17 mouse cellular contexts compared by ENCODE assay signal in genomic region chr1:121990653-121991052, GRCm38 (mm10).
DNase-seq lines count a peak whose midpoint lies in the region; ATAC-seq and TF ChIP-seq lines count a peak whose summit lies in the region.
"Had no signal": no experiment of that assay in that cellular context is flagged by ENCODE, and none has a peak within 500 bp of the region (broad histone marks: within the 10 kb centered on the region; RNA-seq: fewer than 3 reads in every experiment).

No protein-coding gene starts in this region.

- no peaks in the 10 kb centered on the region for H3K27me3 ChIP-seq in kidney, embryonic 16.5 days (ENCODE audit: insufficient read depth, low read length)
- no peaks in the 10 kb centered on the region for H3K27me3 ChIP-seq in lung, embryonic 14.5 days (ENCODE audit: insufficient read depth, low read length)
- H3K27me3 ChIP-seq: forebrain, embryonic 15.5 days; heart, embryonic 15.5 days; hindbrain, embryonic 13.5 days had no signal

- H3K27ac ChIP-seq in kidney, embryonic 16.5 days (ENCODE audit: low read length), result no peak overlapping the region
- no peak overlapping the region for H3K27ac ChIP-seq in lung, embryonic 14.5 days (ENCODE audit: low read depth)
- H3K27ac ChIP-seq: forebrain, embryonic 15.5 days; heart, adult 2 months; heart, embryonic 15.5 days; hindbrain, embryonic 13.5 days had no signal

- DNase-seq in kidney, postnatal 36 days, result no peak
- peak; percentile 69 for DNase-seq in lung, embryonic 14.5 days
- DNase-seq in lung, adult 18-20 months, result no peak
- DNase-seq in lung, postnatal 10 days, result peak; percentile 3
- DNase-seq in lung, postnatal 36 days, result no peak
- DNase-seq: adrenal gland, adult 2 months; adrenal gland, postnatal 25 days; cerebellum, adult 2 months; cerebellum, postnatal 10 days; gastrocnemius, postnatal 14 days; heart, adult 2 months; heart, postnatal 14 days had no signal

- H3K4me3 ChIP-seq in kidney, embryonic 16.5 days (ENCODE audit: low read length), result no peak overlapping the region
- H3K4me3 ChIP-seq in lung, embryonic 14.5 days (ENCODE audit: low read depth, low read length), result no peak overlapping the region
- H3K4me3 ChIP-seq: forebrain, embryonic 15.5 days; heart, adult 2 months; heart, embryonic 15.5 days; hindbrain, embryonic 13.5 days had no signal

- H3K9me3 ChIP-seq in kidney, embryonic 16.5 days (ENCODE audit: low read length), result no peaks in the 10 kb centered on the region
- H3K9me3 ChIP-seq in lung, embryonic 14.5 days (ENCODE audit: low read depth, low read length), result no peaks in the 10 kb centered on the region
- H3K9me3 ChIP-seq: forebrain, embryonic 15.5 days; heart, embryonic 15.5 days; hindbrain, embryonic 13.5 days had no signal

- H3K4me1 ChIP-seq in kidney, embryonic 16.5 days (ENCODE audit: insufficient read depth, low read length), result no peaks in the 10 kb centered on the region
- H3K4me1 ChIP-seq in lung, embryonic 14.5 days (ENCODE audit: insufficient read depth), result no peaks in the 10 kb centered on the region
- H3K4me1 ChIP-seq: forebrain, embryonic 15.5 days; heart, embryonic 15.5 days; hindbrain, embryonic 13.5 days had no signal

- peak; percentile 70; the same call in 1 of the 2 replicates for ATAC-seq in kidney, embryonic 16.5 days (ENCODE audit: low FRiP score, low TSS enrichment)
- ATAC-seq in lung, embryonic 14.5 days (ENCODE audit: insufficient read depth), result peak; percentile 78; the same call in 1 of the 2 replicates
- ATAC-seq: forebrain, embryonic 15.5 days had no signal

- H3K4me2 ChIP-seq in kidney, embryonic 16.5 days (replicated peaks; ENCODE audit: low read depth, low read length), result no peak overlapping the region
- no peak overlapping the region for H3K4me2 ChIP-seq in lung, embryonic 14.5 days
- H3K4me2 ChIP-seq: forebrain, embryonic 15.5 days; heart, embryonic 11.5 days; heart, embryonic 15.5 days; hindbrain, embryonic 13.5 days had no signal

- H3K9ac ChIP-seq in kidney, embryonic 16.5 days (replicated peaks; ENCODE audit: low read length), result no peak overlapping the region
- no peak overlapping the region for H3K9ac ChIP-seq in lung, embryonic 14.5 days
- H3K9ac ChIP-seq: forebrain, embryonic 15.5 days; heart, embryonic 15.5 days; hindbrain, embryonic 13.5 days had no signal

- WGBS in kidney, embryonic 16.5 days, result 67% methylated on average over 2 of the region's 2 CpGs
- WGBS in lung, embryonic 14.5 days, result 45% methylated on average over 2 of the region's 2 CpGs

- no peaks in the 10 kb centered on the region for H3K36me3 ChIP-seq in kidney, embryonic 16.5 days (ENCODE audit: insufficient read depth, low read length)
- H3K36me3 ChIP-seq in lung, embryonic 14.5 days (ENCODE audit: insufficient read depth), result no peaks in the 10 kb centered on the region
- H3K36me3 ChIP-seq: forebrain, embryonic 15.5 days; heart, embryonic 15.5 days; hindbrain, embryonic 13.5 days had no signal

- TF ChIP-seq CTCF in lung, embryonic 14.5 days (IDR thresholded peaks at IDR 0.05; ENCODE audit: low read depth), result no peak

Comparison
In these comparisons a context has a peak if more than half of its experiments do, and no peak if none do; other contexts are left out.
1. DNase-seq: peak in lung, embryonic 14.5 days (single experiment) and lung, postnatal 10 days (single experiment); none in kidney, postnatal 36 days (0 of 2), lung, adult 18-20 months (0 of 2) and lung, postnatal 36 days (single experiment).